Mouse (Mus musculus): ENCODE measurements around the gene Klhl33.

Gene Klhl33

GRCm38 (mm10) chr14:50855788-50856187 is 41.5 kb downstream of the Klhl33 start:
- in situ Hi-C loops (cut with MboI, MseI), result no loop called here
